Mouse (Mus musculus) c-Kit-negative CD71-positive TER-119-positive erythroid progenitor cells, embryonic 14.5 days (primary cell): ENCODE measurements around the gene Ttc8.

ENCODE experiments used
- DNase-seq: peaks from one replicate; pipeline ENCODE4 v3.0.0-alpha.2; 2013; ENCODE audit warnings: low read depth, low spot score

The Ttc8 gene

GRCm38 (mm10) chr12:99028665-99029064 lies 108.3 kb downstream of the Ttc8 start:
- no peak for DNase-seq

DNA sequence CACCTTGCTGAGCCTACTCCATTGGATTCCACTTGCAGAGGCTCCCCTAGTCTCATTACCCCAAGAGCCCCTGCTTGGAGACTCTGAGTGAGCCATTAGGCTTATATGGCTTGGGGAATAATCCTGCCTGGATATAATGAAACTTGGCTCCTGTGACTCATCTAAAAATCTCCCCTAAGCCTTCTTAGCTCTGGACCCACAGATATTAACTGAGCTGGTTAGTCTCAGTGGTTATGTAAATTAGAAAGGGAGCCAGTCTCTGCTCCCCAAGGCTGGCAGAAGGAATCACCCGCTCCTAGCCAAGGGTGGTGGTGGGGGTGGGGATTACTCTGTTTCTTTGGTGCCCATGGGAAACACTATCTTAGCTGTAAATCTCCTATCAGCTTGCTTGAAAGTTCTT lies 109.6 kb downstream of the Ttc8 start:
- no peak for DNase-seq
